Mouse (Mus musculus): ENCODE results near the gene Wdr19.
"Not testable (repeated sequence)": the region's sequence is repeated elsewhere in the genome, so short reads cannot be mapped to it uniquely, and the experiment has no call there.

Gene Wdr19

DNA sequence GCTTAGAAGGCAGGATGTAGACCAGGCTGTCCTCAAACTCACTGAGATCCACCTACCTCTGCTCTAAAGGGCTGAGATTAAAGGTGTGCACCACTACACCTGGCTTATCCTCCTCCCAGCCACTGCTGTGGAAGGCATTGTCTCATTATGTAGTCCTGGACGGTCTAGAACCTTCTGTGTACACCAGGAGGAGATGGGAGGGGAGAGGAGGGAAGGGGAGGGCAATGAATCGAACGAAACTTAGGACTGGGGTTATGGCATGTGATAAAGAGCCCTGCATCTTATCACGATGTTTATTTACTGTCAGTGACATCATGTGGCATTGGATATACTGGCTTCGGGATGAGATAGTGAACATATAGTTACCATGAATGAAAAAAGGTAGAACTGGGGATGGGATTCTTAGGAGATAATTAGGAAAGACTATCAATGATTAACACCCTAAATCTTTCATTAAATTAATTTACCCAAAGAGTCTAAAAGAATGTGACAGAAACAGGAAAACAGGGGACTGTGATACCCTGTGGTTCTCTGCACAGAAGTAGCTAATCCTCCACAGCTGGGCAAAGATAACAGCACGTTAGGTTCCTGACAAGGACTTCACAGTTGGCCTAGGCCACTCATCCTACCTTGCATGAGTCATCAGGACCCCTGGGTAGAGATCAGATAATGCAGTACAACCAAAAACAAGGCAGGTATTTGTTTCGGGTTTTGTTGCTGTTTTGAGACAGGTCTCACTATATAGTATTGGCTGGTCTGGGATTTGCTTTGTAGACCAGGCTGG, 98.9 kb downstream of the Wdr19 start:
- no peak for DNase-seq (ENCODE audit: low spot score in 2 of 2)

- not testable (repeated sequence) for DNase-seq (ENCODE audit: low spot score in 2 of 2)
Observed at GRCm38 (mm10) chr5:65299623-65300022, 100.1 kb downstream of the Wdr19 start.

DNA sequence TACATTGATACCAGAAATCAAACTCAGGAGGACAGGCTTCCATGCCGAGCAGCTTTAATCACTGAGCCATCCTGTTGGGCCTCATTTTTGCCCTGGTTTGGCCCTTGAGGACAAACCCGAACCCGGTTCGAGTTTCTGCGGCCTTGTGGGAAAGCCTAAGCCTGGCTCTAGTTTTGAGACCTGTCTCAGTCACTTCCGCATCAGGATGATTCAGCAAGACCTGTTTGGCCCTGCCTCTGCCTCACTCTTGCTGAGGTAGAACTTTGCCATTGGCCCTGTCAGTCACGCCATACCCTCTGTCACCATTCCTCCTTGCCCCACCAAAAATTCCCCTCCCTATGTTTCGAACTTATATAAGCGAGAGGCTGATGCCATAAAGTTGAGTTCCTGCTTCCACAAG, 100.6 kb downstream of the Wdr19 start:
- DNase-seq (ENCODE audit: low spot score in 2 of 2): no peak

GRCm38 (mm10) chr5:65305516-65305915, 106.0 kb downstream of the Wdr19 start:
- DNase-seq (ENCODE audit: low spot score in 2 of 2): no peak

- no peak for DNase-seq (ENCODE audit: low spot score in 2 of 2)
Observed at GRCm38 (mm10) chr5:65308208-65308607, 108.7 kb downstream of the Wdr19 start.

GRCm38 (mm10) chr5:65308866-65309265, 109.4 kb downstream of the Wdr19 start:
- DNase-seq (ENCODE audit: low spot score in 2 of 2): no peak
